Mouse (Mus musculus): ENCODE data around the gene Tomm6. TPM values are rescaled to one million over a fixed set of nuclear protein-coding genes. Genes with fewer than 3 reads are reported as not detected.

Gene Tomm6
- polyA plus RNA-seq, 1 experiment = 232 TPM

GRCm38 (mm10) chr17:47712889-47713571 lies 24.8 kb upstream of the Tomm6 start:
- Histone ChIP-seq H3K4me3 (no peak overlapping the region), H3K36me3 (ENCODE audit: control insufficient read depth, insufficient read depth) (no peaks in the 10 kb centered on the region), H3ac (ENCODE audit: control insufficient read depth, insufficient read length) (no peak overlapping the region), H3K27me3 (ENCODE audit: control insufficient read depth, insufficient read depth, insufficient read length) (peaks cover 45% of the 10 kb centered on the region), H3K79me2 (ENCODE audit: control insufficient read depth, insufficient read depth) (no peaks in the 10 kb centered on the region), H3K4me2 (ENCODE audit: low read depth) (no peak overlapping the region)
- TF ChIP-seq MAX (IDR thresholded peaks at IDR 0.05; ENCODE audit: low read depth) (no peak), POLR2AphosphoS2 (IDR thresholded peaks at IDR 0.05; ENCODE audit: insufficient read length, low read depth) (no peak), MYOD1 (IDR thresholded peaks at IDR 0.05; ENCODE audit: control insufficient read depth in 1 of 3, insufficient read length in 2 of 3, low read depth in 2 of 3) (no peak), REST (IDR thresholded peaks at IDR 0.05; ENCODE audit: insufficient read depth, insufficient read length) (no peak), TCF12 (IDR thresholded peaks at IDR 0.05; ENCODE audit: insufficient read depth, poor library complexity, severe bottlenecking) (no peak), USF1 (IDR thresholded peaks at IDR 0.05; ENCODE audit: low read depth) (no peak), SRF (IDR thresholded peaks at IDR 0.05; ENCODE audit: control insufficient read depth, insufficient read length, low read depth) (no peak), TCF3 (IDR thresholded peaks at IDR 0.05; ENCODE audit: insufficient read length, low read depth) (no peak)

DNA sequence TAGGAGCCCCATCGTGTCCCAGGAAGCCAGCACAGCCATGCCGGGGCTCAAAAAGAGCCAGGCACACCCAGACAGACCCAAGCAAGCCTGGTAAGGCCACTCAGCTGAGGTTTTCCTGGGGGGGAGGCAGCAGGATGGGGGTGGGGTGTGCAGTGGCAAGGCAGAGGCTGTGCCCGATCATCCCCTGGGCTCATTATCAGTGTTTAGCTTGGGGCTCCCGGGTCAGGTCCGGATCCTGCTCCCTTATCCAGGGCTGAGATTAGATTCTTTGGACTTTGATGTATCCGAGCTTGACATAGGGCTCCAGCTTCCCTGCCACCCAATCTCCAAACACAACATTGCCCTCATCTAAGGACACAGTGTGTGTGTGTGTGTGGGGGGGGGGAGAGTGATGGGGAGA lies 23.7 kb upstream of the Tomm6 start:
- Histone ChIP-seq H3K27me3 (ENCODE audit: control insufficient read depth, insufficient read depth, insufficient read length) (peaks cover 56% of the 10 kb centered on the region), H3ac (ENCODE audit: control insufficient read depth, insufficient read length) (no peak overlapping the region), H3K4me3 (no peak overlapping the region), H3K36me3 (ENCODE audit: control insufficient read depth, insufficient read depth) (no peaks in the 10 kb centered on the region), H3K4me2 (ENCODE audit: low read depth) (no peak overlapping the region), H3K79me2 (ENCODE audit: control insufficient read depth, insufficient read depth) (no peaks in the 10 kb centered on the region)
- TF ChIP-seq TCF12 (IDR thresholded peaks at IDR 0.05; ENCODE audit: insufficient read depth, poor library complexity, severe bottlenecking) = no peak
- TF ChIP-seq E2F4 (IDR thresholded peaks at IDR 0.05; ENCODE audit: insufficient read depth) = no peak
- TF ChIP-seq SRF (IDR thresholded peaks at IDR 0.05; ENCODE audit: control insufficient read depth, insufficient read length, low read depth) = no peak
- TF ChIP-seq TCF3 (IDR thresholded peaks at IDR 0.05; ENCODE audit: insufficient read length, low read depth) = no peak
- TF ChIP-seq MAX (IDR thresholded peaks at IDR 0.05; ENCODE audit: low read depth) = no peak
- no peak for TF ChIP-seq CEBPB (IDR thresholded peaks at IDR 0.05; ENCODE audit: insufficient read depth, poor library complexity, severe bottlenecking)
- no peak for TF ChIP-seq USF1 (IDR thresholded peaks at IDR 0.05; ENCODE audit: low read depth)
- no peak for TF ChIP-seq REST (IDR thresholded peaks at IDR 0.05; ENCODE audit: insufficient read depth, insufficient read length)
- TF ChIP-seq MYOG (IDR thresholded peaks at IDR 0.05; ENCODE audit: control insufficient read depth in 1 of 3, insufficient read depth in 1 of 3, insufficient read length in 2 of 3, low read depth in 2 of 3) = no peak
- TF ChIP-seq MYOD1 (IDR thresholded peaks at IDR 0.05; ENCODE audit: control insufficient read depth in 1 of 3, insufficient read length in 2 of 3, low read depth in 2 of 3) = no peak
- no peak for TF ChIP-seq POLR2AphosphoS2 (IDR thresholded peaks at IDR 0.05; ENCODE audit: insufficient read length, low read depth)
- TF ChIP-seq POLR2A (IDR thresholded peaks at IDR 0.05; ENCODE audit: insufficient read length, low read depth) = no peak

DNA sequence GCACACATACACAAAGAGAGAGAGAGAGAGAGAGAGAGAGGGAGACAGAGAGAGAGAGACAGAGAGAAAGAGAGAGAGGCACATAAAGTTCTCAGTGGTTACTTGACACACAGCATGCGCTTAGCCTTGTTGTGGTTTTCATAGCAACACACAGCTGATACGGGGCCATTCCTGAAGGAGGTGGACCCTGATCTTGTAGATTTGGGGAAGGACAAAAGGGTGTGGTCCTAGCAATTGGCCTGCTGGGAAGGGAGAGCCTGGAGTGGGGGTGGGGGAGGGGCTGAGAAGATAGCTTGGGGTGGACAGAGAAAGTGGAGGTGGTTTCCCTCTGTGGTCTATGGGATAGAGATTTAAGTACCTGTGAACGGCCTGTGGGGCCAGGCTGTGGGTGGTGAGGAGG lies 21.9 kb upstream of the Tomm6 start:
- H3K27me3 ChIP-seq (ENCODE audit: control insufficient read depth, insufficient read depth, insufficient read length) = peaks cover 38% of the 10 kb centered on the region
- no peak overlapping the region for H3ac ChIP-seq (ENCODE audit: control insufficient read depth, insufficient read length)
- no peak overlapping the region for H3K4me2 ChIP-seq (ENCODE audit: low read depth)
- no peaks in the 10 kb centered on the region for H3K79me2 ChIP-seq (ENCODE audit: control insufficient read depth, insufficient read depth)
- H3K4me3 ChIP-seq = no peak overlapping the region
- TF ChIP-seq USF1 (IDR thresholded peaks at IDR 0.05; ENCODE audit: low read depth) = no peak
- no peak for TF ChIP-seq MYOD1 (IDR thresholded peaks at IDR 0.05; ENCODE audit: control insufficient read depth in 1 of 3, insufficient read length in 2 of 3, low read depth in 2 of 3)
- no peak for TF ChIP-seq TCF3 (IDR thresholded peaks at IDR 0.05; ENCODE audit: insufficient read length, low read depth)
- no peak for TF ChIP-seq MYOG (IDR thresholded peaks at IDR 0.05; ENCODE audit: control insufficient read depth in 1 of 3, insufficient read depth in 1 of 3, insufficient read length in 2 of 3, low read depth in 2 of 3)
- no peak for TF ChIP-seq POLR2A (IDR thresholded peaks at IDR 0.05; ENCODE audit: insufficient read length, low read depth)
- TF ChIP-seq E2F4 (IDR thresholded peaks at IDR 0.05; ENCODE audit: insufficient read depth) = no peak
- no peak for TF ChIP-seq REST (IDR thresholded peaks at IDR 0.05; ENCODE audit: insufficient read depth, insufficient read length)
- TF ChIP-seq TCF12 (IDR thresholded peaks at IDR 0.05; ENCODE audit: insufficient read depth, poor library complexity, severe bottlenecking) = no peak
- TF ChIP-seq SRF (IDR thresholded peaks at IDR 0.05; ENCODE audit: control insufficient read depth, insufficient read length, low read depth) = no peak
- no peak for TF ChIP-seq MAX (IDR thresholded peaks at IDR 0.05; ENCODE audit: low read depth)
- TF ChIP-seq POLR2AphosphoS2 (IDR thresholded peaks at IDR 0.05; ENCODE audit: insufficient read length, low read depth) = no peak
- TF ChIP-seq CEBPB (IDR thresholded peaks at IDR 0.05; ENCODE audit: insufficient read depth, poor library complexity, severe bottlenecking) = no peak
- no peaks in the 10 kb centered on the region for H3K36me3 ChIP-seq (ENCODE audit: control insufficient read depth, insufficient read depth)

DNA sequence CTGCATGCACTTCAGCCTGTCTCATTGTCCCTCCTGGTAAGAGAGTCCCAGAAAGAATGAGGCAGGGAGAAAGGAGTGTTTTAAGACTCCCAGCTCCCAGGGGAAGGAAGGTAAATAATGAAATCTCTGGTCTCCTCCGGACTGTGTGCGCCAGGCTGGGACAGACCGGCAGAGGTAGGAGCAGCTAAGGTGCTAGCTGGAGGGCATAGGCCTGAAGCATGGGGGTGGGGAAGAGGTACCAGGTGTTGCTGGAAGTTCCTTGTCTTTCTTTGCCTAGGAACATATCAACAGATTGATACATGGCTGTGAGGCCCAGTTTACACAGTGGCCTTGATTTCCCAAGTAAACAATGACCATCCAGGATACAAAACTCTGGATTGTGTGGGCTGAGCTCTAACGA lies 20.8 kb upstream of the Tomm6 start:
- Histone ChIP-seq H3K36me3 (ENCODE audit: control insufficient read depth, insufficient read depth) (no peaks in the 10 kb centered on the region), H3K4me3 (no peak overlapping the region), H3K4me2 (ENCODE audit: low read depth) (no peak overlapping the region), H3K27me3 (ENCODE audit: control insufficient read depth, insufficient read depth, insufficient read length) (peaks cover 33% of the 10 kb centered on the region), H3ac (ENCODE audit: control insufficient read depth, insufficient read length) (no peak overlapping the region), H3K79me2 (ENCODE audit: control insufficient read depth, insufficient read depth) (no peaks in the 10 kb centered on the region)
- no peak for TF ChIP-seq TCF12 (IDR thresholded peaks at IDR 0.05; ENCODE audit: insufficient read depth, poor library complexity, severe bottlenecking)
- TF ChIP-seq CEBPB (IDR thresholded peaks at IDR 0.05; ENCODE audit: insufficient read depth, poor library complexity, severe bottlenecking) = no peak
- TF ChIP-seq POLR2AphosphoS2 (IDR thresholded peaks at IDR 0.05; ENCODE audit: insufficient read length, low read depth) = no peak
- no peak for TF ChIP-seq E2F4 (IDR thresholded peaks at IDR 0.05; ENCODE audit: insufficient read depth)
- no peak for TF ChIP-seq POLR2A (IDR thresholded peaks at IDR 0.05; ENCODE audit: insufficient read length, low read depth)
- no peak for TF ChIP-seq TCF3 (IDR thresholded peaks at IDR 0.05; ENCODE audit: insufficient read length, low read depth)
- TF ChIP-seq REST (IDR thresholded peaks at IDR 0.05; ENCODE audit: insufficient read depth, insufficient read length) = no peak
- no peak for TF ChIP-seq USF1 (IDR thresholded peaks at IDR 0.05; ENCODE audit: low read depth)
- TF ChIP-seq MYOG (IDR thresholded peaks at IDR 0.05; ENCODE audit: control insufficient read depth in 1 of 3, insufficient read depth in 1 of 3, insufficient read length in 2 of 3, low read depth in 2 of 3) = no peak
- TF ChIP-seq SRF (IDR thresholded peaks at IDR 0.05; ENCODE audit: control insufficient read depth, insufficient read length, low read depth) = no peak
- no peak for TF ChIP-seq MAX (IDR thresholded peaks at IDR 0.05; ENCODE audit: low read depth)
- TF ChIP-seq MYOD1 (IDR thresholded peaks at IDR 0.05; ENCODE audit: control insufficient read depth in 1 of 3, insufficient read length in 2 of 3, low read depth in 2 of 3) = no peak
